Mouse (Mus musculus) G1E (cell line): ENCODE data around the gene Fgfr2. TPM values are rescaled to one million over a fixed set of nuclear protein-coding genes. Genes with fewer than 3 reads are reported as not detected.

ENCODE experiments used
- ATAC-seq: 2 replicates; pipeline ENCODE4 v1.8.0; 2016; ENCODE audit warnings: mild to moderate bottlenecking; ENCODE audit not compliant: insufficient number of reproducible peaks, poor library complexity, low FRiP score, severe bottlenecking; ENCODE audit errors: extremely low read depth
- DNase-seq: peaks from one replicate; pipeline ENCODE4 v3.0.0; 2012; ENCODE audit warnings: low spot score
- H3K27me3 ChIP-seq: 2 replicates; pipeline ENCODE4 v1.6.1; 2012; ENCODE audit warnings: mild to moderate bottlenecking, low read length, inconsistent platforms; ENCODE audit not compliant: insufficient read depth
- H3K36me3 ChIP-seq: replicated peaks from 2 replicates; pipeline ENCODE3; 2012; ENCODE audit warnings: mild to moderate bottlenecking, inconsistent platforms
- H3K4me1 ChIP-seq: 2 replicates; pipeline ENCODE4 v1.6.1; 2012; ENCODE audit warnings: low read depth, low read length, inconsistent platforms, mixed read lengths; ENCODE audit not compliant: insufficient read depth
- H3K4me3 ChIP-seq: 2 replicates; pipeline ENCODE4 v1.5.1; 2012; ENCODE audit warnings: low read depth, mild to moderate bottlenecking, inconsistent platforms, low read length, moderate library complexity, mixed read lengths
- H3K9me3 ChIP-seq: replicated peaks from 2 replicates; pipeline ENCODE4 v1.6.1; 2012; ENCODE audit warnings: inconsistent platforms
- CTCF ChIP-seq: IDR thresholded peaks from 2 replicates; pipeline ENCODE4 v1.5.1; 2012; ENCODE audit warnings: low read depth, low read length, inconsistent platforms, mixed read lengths
- GATA1 ChIP-seq: IDR thresholded peaks from 2 replicates; pipeline ENCODE4 v1.6.1; 2012; ENCODE audit warnings: borderline replicate concordance, low read length, inconsistent platforms, mixed read lengths
- GATA2 ChIP-seq: IDR thresholded peaks from 2 replicates; pipeline ENCODE4 v1.6.1; 2012; ENCODE audit warnings: low read depth, low read length, inconsistent platforms, borderline replicate concordance
- POLR2AphosphoS5 ChIP-seq: IDR thresholded peaks from 2 replicates; pipeline ENCODE4 v1.6.1; 2012; ENCODE audit warnings: low read depth, low read length, inconsistent platforms; ENCODE audit not compliant: insufficient replicate concordance
- TAL1 ChIP-seq: conservative IDR thresholded peaks from 2 replicates; pipeline ENCODE4 v1.6.1; 2012; ENCODE audit warnings: low read depth, low read length, inconsistent platforms, mixed read lengths
- polyA plus RNA-seq: library from polyadenylated mRNA; stranded (reverse); fragments of >175 nt; gene quantifications from 2 replicates; pipeline ENCODE4 v1.2.3, GENCODE M21; 2012
- total RNA-seq, 2 experiments: library from RNA; stranded (forward) in 1 of 2; stranded (reverse) in 1 of 2; fragments of 200-1000 nt in 1 of 2; fragments of >200 nt in 1 of 2; fragmentation: Nextera tagmentation in 1 of 2; gene quantifications; 2 replicates each; pipeline ENCODE4 v1.2.3; 2014 to 2017

Gene Fgfr2
- total and polyA plus RNA-seq, 3 experiments = 0.22 TPM; not detected in 2

- DNase-seq (no peak), ATAC-seq (peak; percentile 52; the same call in 1 of the 2 replicates)
- H3K4me3 ChIP-seq = no peak overlapping the region
- TF ChIP-seq CTCF = peak; percentile 27; the same call in 1 of the 2 replicates
- no peak for TF ChIP-seq GATA2
- no peaks in the 10 kb centered on the region for H3K9me3 ChIP-seq
- H3K27me3 ChIP-seq = no peaks in the 10 kb centered on the region
- H3K4me1 ChIP-seq = peaks cover 23% of the 10 kb centered on the region
- H3K36me3 ChIP-seq = peaks cover 84% of the 10 kb centered on the region
Observed at GRCm38 (mm10) chr7:133032589-133033203, 90.5 kb downstream of the Fgfr2 start.

GRCm38 (mm10) chr7:133029496-133030047 is 93.6 kb downstream of the Fgfr2 start:
- TF ChIP-seq CTCF (no peak), GATA2 (no peak), TAL1 (no peak), POLR2AphosphoS5 (no peak), GATA1 (no peak)
- Histone ChIP-seq H3K4me3 (no peak overlapping the region), H3K36me3 (peaks cover 81% of the 10 kb centered on the region), H3K9me3 (no peaks in the 10 kb centered on the region), H3K27me3 (no peaks in the 10 kb centered on the region), H3K4me1 (peaks cover 23% of the 10 kb centered on the region)
- DNase-seq (no peak), ATAC-seq (no peak)

- H3K4me3 ChIP-seq = no peak overlapping the region
- peaks cover 23% of the 10 kb centered on the region for H3K4me1 ChIP-seq
- TF ChIP-seq GATA1 = no peak
- TF ChIP-seq POLR2AphosphoS5 = no peak
- no peak for TF ChIP-seq CTCF
- no peak for TF ChIP-seq GATA2
- TF ChIP-seq TAL1 = no peak
- H3K36me3 ChIP-seq = peaks cover 79% of the 10 kb centered on the region
- no peaks in the 10 kb centered on the region for H3K9me3 ChIP-seq
- no peaks in the 10 kb centered on the region for H3K27me3 ChIP-seq
- DNase-seq (no peak), ATAC-seq (peak; percentile 43; the same call in 1 of the 2 replicates)
Observed at GRCm38 (mm10) chr7:133029004-133029403, 94.1 kb downstream of the Fgfr2 start.

- Histone ChIP-seq H3K36me3 (peaks cover 77% of the 10 kb centered on the region), H3K4me1 (peaks cover 23% of the 10 kb centered on the region), H3K9me3 (no peaks in the 10 kb centered on the region), H3K27me3 (no peaks in the 10 kb centered on the region), H3K4me3 (no peak overlapping the region)
- no peak for TF ChIP-seq GATA1
- no peak for TF ChIP-seq TAL1
- no peak for ATAC-seq
- no peak for DNase-seq
Observed at GRCm38 (mm10) chr7:133027930-133028329, 95.2 kb downstream of the Fgfr2 start.

- H3K9me3 ChIP-seq = no peaks in the 10 kb centered on the region
Observed at GRCm38 (mm10) chr7:133024694-133025093, 98.5 kb downstream of the Fgfr2 start.

GRCm38 (mm10) chr7:133019481-133020020 is 103.6 kb downstream of the Fgfr2 start:
- Histone ChIP-seq H3K36me3 (peaks cover 84% of the 10 kb centered on the region), H3K4me1 (no peaks in the 10 kb centered on the region), H3K9me3 (no peaks in the 10 kb centered on the region), H3K27me3 (no peaks in the 10 kb centered on the region), H3K4me3 (no peak overlapping the region)
- ATAC-seq = no peak
- no peak for DNase-seq
- no peak for TF ChIP-seq CTCF
- no peak for TF ChIP-seq GATA1
- TF ChIP-seq TAL1 = no peak
- no peak for TF ChIP-seq GATA2
- TF ChIP-seq POLR2AphosphoS5 = no peak

More at GRCm38 (mm10) chr7:133024694-133025093, 98.5 kb downstream of the Fgfr2 start:
- ATAC-seq = no peak
- Histone ChIP-seq H3K27me3 (no peaks in the 10 kb centered on the region), H3K4me3 (no peak overlapping the region), H3K4me1 (peaks cover 12% of the 10 kb centered on the region), H3K36me3 (peaks cover 82% of the 10 kb centered on the region)
- no peak for TF ChIP-seq GATA2
- TF ChIP-seq TAL1 = no peak
- TF ChIP-seq POLR2AphosphoS5 = no peak
- TF ChIP-seq CTCF = no peak
- no peak for DNase-seq
